In genomic region chr14:25466361-25466760, GRCm38 (mm10) we compare ENCODE assay signal across 10 mouse cellular contexts. TPM values are rescaled to one million over a fixed set of nuclear protein-coding genes. Genes with fewer than 3 reads are reported as not detected.
DNase-seq lines count a peak whose midpoint lies in the region; ATAC-seq lines count a peak whose summit lies in the region.
"Had no signal": no experiment of that assay in that cellular context is flagged by ENCODE, and none has a peak within 500 bp of the region (broad histone marks: within the 10 kb centered on the region; RNA-seq: fewer than 3 reads in every experiment).

No protein-coding gene starts in this region.

- H3K4me3 ChIP-seq in embryonic facial prominence, embryonic 14.5 days (ENCODE audit: low read depth, low read length) = no peak overlapping the region
- no peak overlapping the region for H3K4me3 ChIP-seq in embryonic facial prominence, embryonic 10.5 days
- H3K4me3 ChIP-seq in neural tube, embryonic 15.5 days (replicated peaks) = no peak overlapping the region
- H3K4me3 ChIP-seq in stomach, embryonic 16.5 days (replicated peaks; ENCODE audit: low read length) = no peak overlapping the region

- H3K4me2 ChIP-seq in embryonic facial prominence, embryonic 14.5 days (ENCODE audit: low read depth, low read length) = 0 out of 2 replicates have a peak overlapping the region, but pooled peaks have one; percentile 10
- H3K4me2 ChIP-seq in neural tube, embryonic 15.5 days = peak overlapping the region; percentile 9; the same call in 1 of the 2 replicates
- H3K4me2 ChIP-seq in stomach, embryonic 16.5 days (ENCODE audit: low read depth, low read length) = 0 out of 2 replicates have a peak overlapping the region, but pooled peaks have one; percentile 5

- ATAC-seq in embryonic facial prominence, embryonic 14.5 days (ENCODE audit: low read depth) = no peak
- no peak for ATAC-seq in neural tube, embryonic 15.5 days (ENCODE audit: low FRiP score)
- ATAC-seq in stomach, embryonic 16.5 days (ENCODE audit: insufficient read depth, low FRiP score) = 0 out of 2 replicates have a peak, but pooled peaks have one; percentile 10
- ATAC-seq: forebrain, embryonic 16.5 days had no signal

- 42% methylated on average over 4 of the region's 4 CpGs for WGBS in embryonic facial prominence, embryonic 14.5 days
- WGBS in embryonic facial prominence, embryonic 10.5 days = 80% methylated on average over 4 of the region's 4 CpGs
- 61% methylated on average over 4 of the region's 4 CpGs for WGBS in neural tube, embryonic 15.5 days
- 33% methylated on average over 4 of the region's 4 CpGs for WGBS in stomach, embryonic 16.5 days

- no peaks in the 10 kb centered on the region for H3K27me3 ChIP-seq in embryonic facial prominence, embryonic 14.5 days (replicated peaks; ENCODE audit: control insufficient read depth, insufficient read depth, low read length)
- H3K27me3 ChIP-seq in embryonic facial prominence, embryonic 10.5 days (replicated peaks; ENCODE audit: low read depth, poor library complexity, severe bottlenecking) = no peaks in the 10 kb centered on the region
- H3K27me3 ChIP-seq in neural tube, embryonic 15.5 days (replicated peaks) = no peaks in the 10 kb centered on the region
- no peaks in the 10 kb centered on the region for H3K27me3 ChIP-seq in stomach, embryonic 16.5 days (ENCODE audit: control insufficient read depth, insufficient read depth, low read length)
- H3K27me3 ChIP-seq: CH12.LX had no signal

- intact Hi-C loops in left cerebral cortex, postnatal 10 days (cut with DNase I) = no loop called here

- no peak for DNase-seq in embryonic facial prominence, embryonic 14.5 days (ENCODE audit: low spot score)
- DNase-seq in embryonic facial prominence, embryonic 10.5 days (ENCODE audit: low spot score) = no peak
- DNase-seq in neural tube, embryonic 10.5 days (ENCODE audit: extremely low spot score, low spot score) = no peak
- peak; percentile 80 to 94 for DNase-seq in kidney, postnatal 25 days
- DNase-seq in left cerebral cortex, postnatal 10 days (ENCODE audit: extremely low spot score in 1 of 2, low spot score in 2 of 2) = no peak
- no peak for DNase-seq in left cerebral cortex, adult 11 months (ENCODE audit: low spot score)

- H3K36me3 ChIP-seq in embryonic facial prominence, embryonic 14.5 days (ENCODE audit: control insufficient read depth, insufficient read depth, low read length) = no peaks in the 10 kb centered on the region
- no peaks in the 10 kb centered on the region; the same call in 1 of the 2 replicates for H3K36me3 ChIP-seq in embryonic facial prominence, embryonic 10.5 days (replicated peaks)
- no peaks in the 10 kb centered on the region for H3K36me3 ChIP-seq in neural tube, embryonic 15.5 days
- no peaks in the 10 kb centered on the region for H3K36me3 ChIP-seq in stomach, embryonic 16.5 days (ENCODE audit: control insufficient read depth, insufficient read depth, low read length)

- H3K9ac ChIP-seq in embryonic facial prominence, embryonic 14.5 days (ENCODE audit: low read depth, low read length) = no peak overlapping the region
- no peak overlapping the region for H3K9ac ChIP-seq in neural tube, embryonic 15.5 days (replicated peaks)
- peak overlapping the region; percentile 12 for H3K9ac ChIP-seq in stomach, embryonic 16.5 days (ENCODE audit: low read length)

- H3K9me3 ChIP-seq in embryonic facial prominence, embryonic 14.5 days (ENCODE audit: control insufficient read depth, low read length) = no peaks in the 10 kb centered on the region
- no peaks in the 10 kb centered on the region for H3K9me3 ChIP-seq in embryonic facial prominence, embryonic 10.5 days
- H3K9me3 ChIP-seq in neural tube, embryonic 15.5 days (replicated peaks) = no peaks in the 10 kb centered on the region
- no peaks in the 10 kb centered on the region for H3K9me3 ChIP-seq in stomach, embryonic 16.5 days (replicated peaks; ENCODE audit: control insufficient read depth, low read length)

- H3K4me1 ChIP-seq in embryonic facial prominence, embryonic 14.5 days (ENCODE audit: control insufficient read depth, insufficient read depth, low read length) = peaks cover 76% of the 10 kb centered on the region
- H3K4me1 ChIP-seq in embryonic facial prominence, embryonic 10.5 days = peaks cover 100% of the 10 kb centered on the region
- H3K4me1 ChIP-seq in neural tube, embryonic 15.5 days = peaks cover 95% of the 10 kb centered on the region
- H3K4me1 ChIP-seq in stomach, embryonic 16.5 days (ENCODE audit: control insufficient read depth, insufficient read depth, low read length) = peaks cover 91% of the 10 kb centered on the region

- 0 out of 2 replicates have a peak overlapping the region, but pooled peaks have one; percentile 22 for H3K27ac ChIP-seq in embryonic facial prominence, embryonic 14.5 days (replicated peaks; ENCODE audit: low read depth, low read length)
- H3K27ac ChIP-seq in embryonic facial prominence, embryonic 10.5 days (replicated peaks) = no peak overlapping the region
- no peak overlapping the region for H3K27ac ChIP-seq in neural tube, embryonic 15.5 days (replicated peaks)
- peak overlapping the region; percentile 43 for H3K27ac ChIP-seq in stomach, embryonic 16.5 days (ENCODE audit: low read length)

RNA-seq across cellular contexts. Expression of gene Zmiz1, which starts 7.4 kb away (rescaled TPM):
- 31.3 and 36.6 TPM in 2 replicates for polyA plus RNA-seq in embryonic facial prominence, embryonic 14.5 days (2014; fragmentation: Nextera tagmentation; extraction: Ambion mirVana)
- 42.8 and 45.6 TPM in 2 replicates for polyA plus RNA-seq in embryonic facial prominence, embryonic 10.5 days (2016; fragmentation: Nextera tagmentation; extraction: Ambion mirVana)
- 51.1 and 54.7 TPM in 2 replicates for polyA plus RNA-seq in neural tube, embryonic 15.5 days (2015; fragmentation: Nextera tagmentation; extraction: Ambion mirVana)
- 24.0 and 26.3 TPM in 2 replicates for polyA plus RNA-seq in stomach, embryonic 16.5 days (2015; fragmentation: Nextera tagmentation; extraction: Ambion mirVana)
- 100 to 1,000 TPM; 105 to 106 TPM for total RNA-seq in left cerebral cortex, postnatal 10 days (2021)

Comparison
In these comparisons a context has a peak if more than half of its experiments do, and no peak if none do; other contexts are left out.
1. H3K27ac ChIP-seq: peak in embryonic facial prominence, embryonic 14.5 days (single experiment) and stomach, embryonic 16.5 days (single experiment); none in embryonic facial prominence, embryonic 10.5 days (single experiment) and neural tube, embryonic 15.5 days (single experiment).
2. DNase-seq: peak in kidney, postnatal 25 days (2 of 2); none in embryonic facial prominence, embryonic 14.5 days (single experiment), embryonic facial prominence, embryonic 10.5 days (single experiment), neural tube, embryonic 10.5 days (single experiment), left cerebral cortex, postnatal 10 days (0 of 2) and left cerebral cortex, adult 11 months (single experiment).
3. Peak in every context shown above with its lines, with median percentiles within 50 percentile points of each other: H3K4me2 ChIP-seq.